Mouse (Mus musculus) G1E (cell line): ENCODE measurements around the gene Sgcg. TPM values are rescaled to one million over a fixed set of nuclear protein-coding genes. Genes with fewer than 3 reads are reported as not detected.

Experiments used
- ATAC-seq: 2 replicates; pipeline ENCODE4 v1.8.0; 2016; ENCODE audit warnings: mild to moderate bottlenecking; ENCODE audit not compliant: insufficient number of reproducible peaks, poor library complexity, low FRiP score, severe bottlenecking; ENCODE audit errors: extremely low read depth
- DNase-seq: peaks from one replicate; pipeline ENCODE4 v3.0.0; 2012; ENCODE audit warnings: low spot score
- H3K27me3 ChIP-seq: 2 replicates; pipeline ENCODE4 v1.6.1; 2012; ENCODE audit warnings: mild to moderate bottlenecking, low read length, inconsistent platforms; ENCODE audit not compliant: insufficient read depth
- H3K36me3 ChIP-seq: replicated peaks from 2 replicates; pipeline ENCODE3; 2012; ENCODE audit warnings: mild to moderate bottlenecking, inconsistent platforms
- H3K4me1 ChIP-seq: 2 replicates; pipeline ENCODE4 v1.6.1; 2012; ENCODE audit warnings: low read depth, low read length, inconsistent platforms, mixed read lengths; ENCODE audit not compliant: insufficient read depth
- H3K4me3 ChIP-seq: 2 replicates; pipeline ENCODE4 v1.5.1; 2012; ENCODE audit warnings: low read depth, mild to moderate bottlenecking, inconsistent platforms, low read length, moderate library complexity, mixed read lengths
- H3K9me3 ChIP-seq: replicated peaks from 2 replicates; pipeline ENCODE4 v1.6.1; 2012; ENCODE audit warnings: inconsistent platforms
- CTCF ChIP-seq: IDR thresholded peaks from 2 replicates; pipeline ENCODE4 v1.5.1; 2012; ENCODE audit warnings: low read depth, low read length, inconsistent platforms, mixed read lengths
- GATA1 ChIP-seq: IDR thresholded peaks from 2 replicates; pipeline ENCODE4 v1.6.1; 2012; ENCODE audit warnings: borderline replicate concordance, low read length, inconsistent platforms, mixed read lengths
- GATA2 ChIP-seq: IDR thresholded peaks from 2 replicates; pipeline ENCODE4 v1.6.1; 2012; ENCODE audit warnings: low read depth, low read length, inconsistent platforms, borderline replicate concordance
- POLR2AphosphoS5 ChIP-seq: IDR thresholded peaks from 2 replicates; pipeline ENCODE4 v1.6.1; 2012; ENCODE audit warnings: low read depth, low read length, inconsistent platforms; ENCODE audit not compliant: insufficient replicate concordance
- TAL1 ChIP-seq: conservative IDR thresholded peaks from 2 replicates; pipeline ENCODE4 v1.6.1; 2012; ENCODE audit warnings: low read depth, low read length, inconsistent platforms, mixed read lengths
- polyA plus RNA-seq: library from polyadenylated mRNA; stranded (reverse); fragments of >175 nt; gene quantifications from 2 replicates; pipeline ENCODE4 v1.2.3, GENCODE M21; 2012
- total RNA-seq, 2 experiments: library from RNA; stranded (forward) in 1 of 2; stranded (reverse) in 1 of 2; fragments of 200-1000 nt in 1 of 2; fragments of >200 nt in 1 of 2; fragmentation: Nextera tagmentation in 1 of 2; gene quantifications; 2 replicates each; pipeline ENCODE4 v1.2.3; 2014 to 2017

Sgcg gene
- total and polyA plus RNA-seq, 3 experiments = 0.16 TPM; not detected in 2

GRCm38 (mm10) chr14:61226151-61226550, 32.1 kb downstream of the Sgcg start:
- no peak for DNase-seq
- ATAC-seq = no peak
- Histone ChIP-seq H3K4me3 (no peak overlapping the region), H3K9me3 (no peaks in the 10 kb centered on the region), H3K4me1 (peaks cover 49% of the 10 kb centered on the region), H3K27me3 (0 out of 2 replicates have a peak, but pooled peaks cover 3% of the 10 kb centered on the region), H3K36me3 (no peaks in the 10 kb centered on the region)
- no peak for TF ChIP-seq POLR2AphosphoS5
- no peak for TF ChIP-seq GATA2
- TF ChIP-seq CTCF = no peak
- no peak for TF ChIP-seq TAL1
- no peak for TF ChIP-seq GATA1

DNA sequence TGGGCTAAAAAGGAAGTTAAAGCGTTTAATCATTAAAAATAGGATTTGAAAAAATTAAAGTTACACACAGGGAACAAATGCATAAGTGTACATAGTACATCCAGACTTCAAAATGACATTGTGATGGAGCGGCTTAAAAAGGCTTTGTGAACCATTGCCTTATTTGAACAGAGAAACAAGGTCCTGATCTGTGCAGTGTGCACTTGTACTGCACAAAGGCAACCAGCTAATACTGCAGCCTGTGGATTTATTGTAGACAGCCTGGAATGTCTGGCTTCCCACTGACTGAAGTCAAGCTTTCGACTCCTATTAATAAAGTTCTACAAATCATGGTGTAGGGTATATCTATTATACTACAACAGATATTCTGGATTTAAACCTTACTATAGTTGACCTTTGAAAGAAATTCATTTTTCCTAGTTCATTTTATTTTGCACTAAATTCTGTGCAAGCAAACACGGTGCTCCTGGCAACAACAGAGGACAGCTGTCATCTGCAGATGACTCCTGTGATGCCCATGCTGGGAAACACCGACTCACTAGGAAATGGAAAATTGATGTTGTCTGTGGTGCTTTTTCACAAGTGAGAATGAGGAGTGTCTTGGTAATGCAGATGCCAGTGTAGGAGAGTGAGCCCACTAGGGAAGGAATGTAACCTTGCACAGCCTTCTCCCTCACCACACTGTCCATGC, 33.8 kb downstream of the Sgcg start:
- peaks cover 33% of the 10 kb centered on the region for H3K4me1 ChIP-seq
- H3K27me3 ChIP-seq = 0 out of 2 replicates have a peak, but pooled peaks cover 3% of the 10 kb centered on the region
- no peak for ATAC-seq
- no peak overlapping the region for H3K4me3 ChIP-seq
- no peak for TF ChIP-seq GATA1
- TF ChIP-seq CTCF = no peak
- TF ChIP-seq GATA2 = no peak
- H3K9me3 ChIP-seq = no peaks in the 10 kb centered on the region
- no peak for DNase-seq
- no peaks in the 10 kb centered on the region for H3K36me3 ChIP-seq

DNA sequence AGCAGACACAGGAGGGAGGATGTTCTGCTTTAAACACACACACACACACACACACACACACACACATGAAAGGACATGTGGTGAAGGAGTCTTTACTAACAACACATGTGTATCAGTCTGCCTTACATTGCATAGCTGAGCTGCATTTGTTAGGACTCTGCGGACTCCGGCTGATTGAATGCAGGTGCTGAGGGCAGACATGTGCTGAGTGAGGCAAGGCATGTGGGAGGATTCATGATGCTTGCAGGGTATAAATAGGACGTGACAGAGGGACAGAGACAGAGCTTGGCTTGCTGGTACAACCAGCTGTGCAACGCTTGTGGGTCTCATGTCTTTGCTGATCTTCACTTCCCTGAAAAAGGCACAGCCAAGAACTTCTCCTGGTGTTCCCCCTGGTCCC, 34.5 kb downstream of the Sgcg start:
- Histone ChIP-seq H3K27me3 (0 out of 2 replicates have a peak, but pooled peaks cover 3% of the 10 kb centered on the region), H3K4me1 (peaks cover 26% of the 10 kb centered on the region), H3K9me3 (no peaks in the 10 kb centered on the region), H3K36me3 (no peaks in the 10 kb centered on the region), H3K4me3 (no peak overlapping the region)
- TF ChIP-seq CTCF (no peak), GATA2 (no peak), TAL1 (no peak), POLR2AphosphoS5 (no peak), GATA1 (no peak)
- ATAC-seq = no peak
- DNase-seq = no peak

GRCm38 (mm10) chr14:61222506-61222905, 35.8 kb downstream of the Sgcg start:
- Histone ChIP-seq H3K27me3 (0 out of 2 replicates have a peak, but pooled peaks cover 3% of the 10 kb centered on the region), H3K4me3 (no peak overlapping the region), H3K9me3 (no peaks in the 10 kb centered on the region), H3K4me1 (peaks cover 15% of the 10 kb centered on the region), H3K36me3 (no peaks in the 10 kb centered on the region)
- DNase-seq (no peak), ATAC-seq (no peak)
- TF ChIP-seq GATA2 (no peak), GATA1 (no peak)

GRCm38 (mm10) chr14:61221166-61221565, 37.1 kb downstream of the Sgcg start:
- TF ChIP-seq POLR2AphosphoS5 (no peak), GATA2 (no peak), TAL1 (no peak), CTCF (no peak), GATA1 (no peak)
- Histone ChIP-seq H3K4me3 (no peak overlapping the region), H3K27me3 (0 out of 2 replicates have a peak, but pooled peaks cover 3% of the 10 kb centered on the region), H3K4me1 (peaks cover 11% of the 10 kb centered on the region), H3K36me3 (no peaks in the 10 kb centered on the region), H3K9me3 (no peaks in the 10 kb centered on the region)
- no peak for DNase-seq
- ATAC-seq = no peak

DNA sequence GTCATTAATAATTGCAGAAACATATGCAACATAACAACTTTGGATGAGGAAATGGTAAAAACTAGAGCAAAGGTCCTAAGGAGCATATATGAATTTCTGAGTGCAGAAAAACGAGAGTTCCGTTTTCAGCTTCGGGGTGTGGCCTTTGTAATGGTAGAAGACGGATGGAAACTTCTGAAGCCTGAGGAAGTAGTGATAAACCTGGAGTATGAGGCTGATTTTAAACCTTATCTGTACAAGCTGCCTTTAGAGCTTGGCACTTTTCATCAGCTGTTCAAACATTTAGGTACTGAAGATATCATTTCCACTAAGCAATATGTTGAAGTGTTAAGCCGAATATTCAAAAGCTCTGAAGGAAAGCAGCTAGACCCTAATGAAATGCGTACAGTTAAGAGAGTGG, 46.5 kb downstream of the Sgcg start:
- TF ChIP-seq CTCF (no peak), GATA2 (no peak), TAL1 (no peak), POLR2AphosphoS5 (no peak), GATA1 (no peak)
- ATAC-seq (no peak), DNase-seq (no peak)
- Histone ChIP-seq H3K4me3 (no peak overlapping the region), H3K36me3 (peaks cover 11% of the 10 kb centered on the region), H3K9me3 (no peaks in the 10 kb centered on the region), H3K4me1 (no peaks in the 10 kb centered on the region), H3K27me3 (no peaks in the 10 kb centered on the region)
